11 mouse cellular contexts compared by ENCODE assay signal in the genomic region with DNA sequence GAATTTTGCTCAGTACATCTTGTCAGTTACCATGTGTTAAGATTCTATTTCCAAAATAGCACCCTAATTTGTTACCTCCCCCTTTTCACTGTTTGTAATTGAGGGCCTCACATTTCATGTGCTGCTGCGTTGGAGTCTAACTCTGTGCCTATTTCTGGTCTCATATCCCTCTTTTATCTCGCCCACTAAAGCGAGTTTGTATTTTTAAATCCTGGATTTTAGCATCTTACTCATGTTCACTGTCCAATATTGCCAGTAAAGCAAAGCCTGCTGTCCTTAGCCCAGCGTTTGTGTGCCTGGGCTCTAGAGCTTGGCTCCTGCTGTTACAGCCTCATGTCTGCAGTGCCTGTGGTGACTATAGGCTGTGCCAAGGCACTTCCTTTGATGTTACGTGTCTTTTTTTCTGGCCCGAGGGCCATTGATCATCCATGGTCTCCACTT.
DNase-seq lines count a peak whose midpoint lies in the region; ATAC-seq and TF ChIP-seq lines count a peak whose summit lies in the region.
"Had no signal": no experiment of that assay in that cellular context is flagged by ENCODE, and none has a peak within 500 bp of the region (broad histone marks: within the 10 kb centered on the region; RNA-seq: fewer than 3 reads in every experiment).

No protein-coding gene starts in this region.

- 29% methylated on average over 6 of the region's 6 CpGs for WGBS in heart, adult 2 months
- 66% methylated on average over 6 of the region's 6 CpGs for WGBS in liver, embryonic 11.5 days

- H3K4me1 ChIP-seq in heart, adult 2 months (ENCODE audit: control insufficient read depth, insufficient read depth, low read length), result peaks cover 5% of the 10 kb centered on the region
- peaks cover 2% of the 10 kb centered on the region; the same call in 1 of the 2 replicates for H3K4me1 ChIP-seq in liver, embryonic 11.5 days (replicated peaks; ENCODE audit: control insufficient read depth, insufficient read depth, low read length)

- H3K79me2 ChIP-seq in heart, adult 2 months (replicated peaks; ENCODE audit: control insufficient read depth, insufficient read depth, low read length), result peaks cover 9% of the 10 kb centered on the region

- no peaks in the 10 kb centered on the region for H3K9me3 ChIP-seq in liver, embryonic 11.5 days (ENCODE audit: control insufficient read depth, low read length)
- H3K9me3 ChIP-seq: forebrain, embryonic 12.5 days; heart, embryonic 13.5 days had no signal

- intact Hi-C loops in heart, adult 2 months (cut with DNase I), result no loop called here
- intact Hi-C loops in heart, postnatal 25 days (cut with DNase I), result loop anchor here (5.0 kb wide), 1 partner anchor 45 kb away; no protein-coding TSS in a partner anchor

- no peak overlapping the region for H3K4me3 ChIP-seq in heart, adult 2 months
- H3K4me3 ChIP-seq in liver, embryonic 11.5 days (ENCODE audit: low read depth, low read length), result no peak overlapping the region
- H3K4me3 ChIP-seq: forebrain, embryonic 12.5 days; heart, embryonic 13.5 days had no signal

- no peak for TF ChIP-seq POLR2A in heart, adult 2 months (IDR thresholded peaks at IDR 0.05; ENCODE audit: insufficient read depth, low read depth, low read length)

- no peak for TF ChIP-seq EP300 in heart, adult 2 months (IDR thresholded peaks at IDR 0.05; ENCODE audit: insufficient read depth, low read depth, low read length)

- no peak for ATAC-seq in granulocyte monocyte progenitor cell, adult 5-6 weeks (replicated peaks; ENCODE audit: poor library complexity, severe bottlenecking)
- no peak for ATAC-seq in liver, embryonic 11.5 days (replicated peaks; ENCODE audit: low FRiP score)

- H3K27me3 ChIP-seq in heart, adult 2 months (ENCODE audit: control insufficient read depth, insufficient read depth, low read length), result no peaks in the 10 kb centered on the region
- no peaks in the 10 kb centered on the region for H3K27me3 ChIP-seq in liver, embryonic 11.5 days (replicated peaks; ENCODE audit: control insufficient read depth, insufficient read depth, low read length)
- H3K27me3 ChIP-seq: forebrain, embryonic 12.5 days; heart, embryonic 13.5 days had no signal

- peak; percentile 28 to 69 for DNase-seq in adrenal gland, adult (ENCODE audit: inconsistent age in 2 of 2, low spot score in 1 of 2)
- DNase-seq in adrenal gland, postnatal 25 days, result no peak
- DNase-seq in heart, adult 2 months, result no peak
- DNase-seq in heart, postnatal 25 days (ENCODE audit: low spot score), result no peak
- DNase-seq in right cerebral cortex, adult 18-20 months, result peak; percentile 54
- no peak for DNase-seq in right cerebral cortex, postnatal 14 days
- DNase-seq in liver, embryonic 11.5 days (ENCODE audit: low spot score), result no peak
- DNase-seq: kidney, postnatal 4 days had no signal

- TF ChIP-seq CTCF in heart, adult 2 months (IDR thresholded peaks at IDR 0.05), result no peak

- H3K9ac ChIP-seq in heart, adult 2 months (ENCODE audit: low read depth, low read length), result no peak overlapping the region
- no peak overlapping the region for H3K9ac ChIP-seq in liver, embryonic 11.5 days (ENCODE audit: low read depth, low read length)
- H3K9ac ChIP-seq: forebrain, embryonic 12.5 days; heart, embryonic 13.5 days had no signal

- H3K36me3 ChIP-seq in heart, adult 2 months (ENCODE audit: control insufficient read depth, insufficient read depth, low read length), result no peaks in the 10 kb centered on the region
- no peaks in the 10 kb centered on the region for H3K36me3 ChIP-seq in liver, embryonic 11.5 days (ENCODE audit: control insufficient read depth, insufficient read depth, low read length)
- H3K36me3 ChIP-seq: forebrain, embryonic 12.5 days had no signal

- H3K27ac ChIP-seq in heart, adult 2 months, result peak overlapping the region; percentile 31; the same call in 1 of the 2 replicates
- H3K27ac ChIP-seq in liver, embryonic 11.5 days (ENCODE audit: low read depth, low read length), result no peak overlapping the region
- H3K27ac ChIP-seq: forebrain, embryonic 12.5 days; heart, embryonic 13.5 days had no signal

- no peak overlapping the region for H3K4me2 ChIP-seq in liver, embryonic 11.5 days
- H3K4me2 ChIP-seq: forebrain, embryonic 12.5 days; heart, embryonic 13.5 days had no signal

Comparison
In these comparisons a context has a peak if more than half of its experiments do, and no peak if none do; other contexts are left out.
1. DNase-seq: peak in adrenal gland, adult (2 of 2) and right cerebral cortex, adult 18-20 months (single experiment); none in adrenal gland, postnatal 25 days (single experiment), heart, adult 2 months (0 of 2), heart, postnatal 25 days (single experiment), right cerebral cortex, postnatal 14 days (single experiment) and liver, embryonic 11.5 days (single experiment).